Mouse (Mus musculus) frontal cortex, postnatal 25 days (tissue): Measurements from ENCODE around the gene Mob3c.

Experiments used
- DNase-seq, 2 experiments: peaks; one replicate each; pipeline ENCODE4 v3.0.0; 2022; ENCODE audit warnings: low spot score in 2 of 2

Gene Mob3c

GRCm38 (mm10) chr4:115827888-115828571, at the start of gene Mob3c:
Gene Mob3c (plus strand): TSS chr4:115828092.
- DNase-seq: peak in 1 of 2 experiments; percentile 34

GRCm38 (mm10) chr4:115780269-115780668, 47.6 kb upstream of the Mob3c start:
- DNase-seq: no peak

GRCm38 (mm10) chr4:115780918-115781317, 47.0 kb upstream of the Mob3c start, which contains the start of gene Tex38:
Gene Tex38 (minus strand): TSS chr4:115781018.
- no peak for DNase-seq

DNA sequence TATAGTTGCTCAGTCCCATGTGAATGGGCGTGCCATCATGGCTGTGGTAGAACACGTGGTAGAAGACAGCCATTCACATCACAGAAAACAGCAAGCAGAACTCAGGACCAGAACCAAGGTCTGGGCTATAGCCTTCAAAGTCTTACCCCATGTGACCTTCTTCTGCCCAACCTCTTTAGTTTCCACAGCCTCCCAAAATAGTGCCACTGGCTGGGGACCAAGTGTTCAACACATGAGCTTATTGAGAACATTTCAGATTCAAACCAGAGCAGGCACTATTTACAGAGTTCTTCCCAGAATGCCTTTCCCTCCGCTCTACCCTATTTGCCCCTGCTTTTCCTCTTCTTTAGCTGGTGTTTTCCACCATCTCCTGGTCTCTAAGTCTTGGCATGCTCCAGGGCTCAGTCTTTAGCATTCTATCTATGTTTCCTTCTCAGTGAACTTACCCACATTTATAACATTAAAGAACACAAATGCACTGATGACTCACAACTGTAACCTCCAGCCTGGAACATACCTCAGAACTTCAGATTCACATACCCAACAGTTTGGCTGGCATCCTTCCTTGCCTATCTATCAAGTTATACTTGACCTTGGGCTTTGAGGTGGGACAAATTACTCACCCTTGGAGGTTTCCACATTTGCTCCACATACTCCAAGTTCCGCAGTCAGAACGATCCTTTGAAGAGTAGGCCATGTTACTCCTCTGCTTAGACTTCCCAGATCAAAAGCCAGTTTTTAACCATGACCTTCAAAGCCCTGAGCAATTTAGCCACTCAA, 45.7 kb upstream of the Mob3c start:
- DNase-seq: no peak

- DNase-seq: peak; percentile 69 to 72
These were observed 43.0 kb upstream of the Mob3c start, which contains the start of gene Atpaf1 for GRCm38 (mm10) chr4:115784769-115785510. Gene Atpaf1 (plus strand): TSS chr4:115784812.

- no peak for DNase-seq
These were observed 42.3 kb upstream of the Mob3c start for GRCm38 (mm10) chr4:115785511-115786034.

DNA sequence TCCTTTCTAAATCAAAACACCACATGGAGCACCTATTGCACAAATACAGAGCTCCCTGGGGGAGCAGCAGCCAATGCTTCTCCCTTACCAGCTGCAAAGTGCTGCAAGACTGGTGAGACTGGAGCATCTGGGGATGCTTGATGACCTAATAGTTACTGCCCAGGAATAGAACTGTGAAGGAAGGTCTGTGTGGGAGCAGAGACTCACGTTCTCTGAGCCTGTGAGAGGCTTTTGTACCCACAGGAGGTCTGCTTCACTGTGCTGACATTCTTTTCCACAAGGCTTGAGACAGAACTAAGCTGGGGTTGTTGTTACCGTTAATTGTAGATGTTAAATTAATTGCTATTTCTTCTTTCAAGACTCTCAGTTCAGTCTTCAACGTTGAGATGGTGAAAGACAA, 37.0 kb upstream of the Mob3c start:
- no peak for DNase-seq

DNA sequence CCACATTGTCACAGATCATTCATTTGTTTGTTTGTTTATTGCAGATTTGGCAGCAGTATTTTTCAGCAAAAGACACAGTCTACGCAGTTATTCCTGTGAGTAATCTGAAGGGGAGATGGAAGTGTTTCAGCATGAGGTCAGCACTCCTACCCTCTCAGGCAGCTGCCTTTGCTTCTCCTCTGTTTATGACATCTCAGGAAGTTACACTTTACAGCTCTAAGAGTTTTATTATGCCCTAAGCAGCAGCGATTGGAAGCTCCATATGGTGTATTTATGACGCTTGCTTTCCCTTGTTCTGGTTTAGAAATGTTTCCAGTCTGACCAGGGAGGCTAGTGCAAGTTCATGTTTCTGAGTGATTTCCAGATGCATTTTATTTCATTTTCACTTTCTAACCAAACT, 32.5 kb upstream of the Mob3c start:
- DNase-seq: no peak

DNA sequence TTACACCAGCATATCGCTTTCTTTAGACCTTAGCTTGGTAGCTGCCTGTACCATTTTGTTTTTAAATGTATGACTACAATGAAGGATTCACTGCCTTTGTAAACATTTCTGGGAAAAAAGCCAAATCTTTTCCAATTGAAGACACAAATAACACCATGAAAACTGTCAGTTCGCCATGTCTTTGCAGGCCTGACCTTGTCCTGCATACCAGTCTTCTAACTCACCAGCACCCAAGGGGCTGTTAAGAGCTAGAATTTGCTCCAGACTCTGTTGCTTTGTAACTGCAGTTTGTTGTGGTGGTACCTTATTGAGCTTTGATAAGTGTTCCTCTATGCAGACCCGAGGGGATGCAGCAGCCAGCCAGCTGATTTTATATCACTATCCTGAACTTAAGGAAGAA, 27.9 kb upstream of the Mob3c start:
- no peak for DNase-seq

DNA sequence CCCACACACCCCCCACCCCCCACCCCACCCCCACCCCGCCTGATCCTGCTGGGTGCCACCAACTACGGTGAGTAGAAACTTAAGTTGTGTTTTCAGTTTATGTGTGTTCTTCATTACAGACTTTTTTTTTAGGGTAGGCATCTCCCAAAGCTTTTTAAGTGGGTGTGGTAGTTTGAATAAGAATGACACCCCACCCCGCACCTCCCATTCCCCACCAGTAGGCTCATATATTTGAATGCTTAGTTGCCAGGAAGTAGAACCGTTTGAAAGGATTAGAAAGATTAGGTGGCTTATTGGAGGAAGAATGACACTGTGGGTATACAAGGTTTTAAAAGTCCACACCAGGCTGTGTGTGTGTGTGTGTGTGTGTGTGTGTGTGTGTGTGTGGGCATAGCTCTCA, 15.6 kb upstream of the Mob3c start:
- no peak for DNase-seq

GRCm38 (mm10) chr4:115815606-115816005, 12.3 kb upstream of the Mob3c start:
- no peak for DNase-seq

DNA sequence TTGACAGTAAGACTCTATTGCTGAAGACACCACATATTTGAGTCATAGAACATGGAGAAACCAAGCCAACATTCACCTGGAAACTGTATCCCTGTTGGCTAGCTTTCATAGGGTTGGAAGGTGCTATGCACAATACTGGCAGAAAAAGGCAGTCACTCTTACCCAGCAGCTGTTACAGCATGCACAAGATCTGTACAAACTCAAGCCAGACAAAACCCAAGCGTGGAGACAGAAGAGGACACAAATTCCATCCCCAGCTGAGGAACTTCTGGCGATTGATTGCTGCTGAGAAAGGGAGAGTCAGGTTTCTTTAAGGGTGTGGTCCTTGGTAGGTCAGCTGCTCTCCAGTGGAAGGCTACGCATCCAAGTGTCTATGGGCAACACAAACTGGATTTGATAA, 7.7 kb upstream of the Mob3c start:
- DNase-seq: no peak

DNA sequence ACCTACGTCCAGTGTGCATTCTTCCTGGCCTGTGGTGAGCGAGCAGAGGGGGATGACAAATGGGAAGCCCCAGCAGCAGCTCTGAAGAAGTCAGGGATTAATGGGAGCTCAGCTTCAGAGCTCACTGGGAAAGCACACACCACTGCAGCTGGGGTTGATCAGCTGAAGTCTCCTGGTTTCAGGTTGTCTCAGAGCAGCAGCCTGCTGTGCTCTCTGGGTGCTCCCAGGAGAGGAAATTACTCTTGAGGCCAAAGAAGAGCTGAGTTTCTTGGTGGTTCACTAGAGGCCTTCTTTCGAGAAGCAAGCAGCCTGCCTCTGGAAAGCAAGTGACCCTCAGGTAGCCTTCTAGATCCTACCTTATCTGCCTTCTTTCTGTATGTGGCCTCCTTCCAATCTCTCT, 6.9 kb upstream of the Mob3c start:
- DNase-seq: no peak

DNA sequence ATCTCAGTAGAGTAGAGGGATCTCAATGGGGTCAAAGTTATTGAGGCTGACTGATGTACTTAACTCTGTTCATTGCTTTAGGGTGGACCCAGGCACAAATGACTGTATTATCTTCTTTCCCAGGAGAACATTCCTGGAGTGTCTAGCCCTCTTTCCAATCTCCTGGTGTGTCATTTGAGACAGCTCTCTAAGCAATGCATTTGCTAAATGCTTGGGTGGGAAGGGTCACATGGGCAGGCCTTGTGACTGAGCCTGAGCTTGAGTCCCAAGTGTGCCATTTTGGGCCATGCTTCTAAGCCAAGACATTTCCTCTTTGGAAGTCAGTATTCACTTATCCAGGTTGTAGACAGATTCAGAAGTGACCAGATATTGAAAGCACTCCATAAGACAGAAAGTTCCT, 6.5 kb upstream of the Mob3c start:
- DNase-seq: no peak

GRCm38 (mm10) chr4:115821928-115822327, 6.0 kb upstream of the Mob3c start:
- no peak for DNase-seq

DNA sequence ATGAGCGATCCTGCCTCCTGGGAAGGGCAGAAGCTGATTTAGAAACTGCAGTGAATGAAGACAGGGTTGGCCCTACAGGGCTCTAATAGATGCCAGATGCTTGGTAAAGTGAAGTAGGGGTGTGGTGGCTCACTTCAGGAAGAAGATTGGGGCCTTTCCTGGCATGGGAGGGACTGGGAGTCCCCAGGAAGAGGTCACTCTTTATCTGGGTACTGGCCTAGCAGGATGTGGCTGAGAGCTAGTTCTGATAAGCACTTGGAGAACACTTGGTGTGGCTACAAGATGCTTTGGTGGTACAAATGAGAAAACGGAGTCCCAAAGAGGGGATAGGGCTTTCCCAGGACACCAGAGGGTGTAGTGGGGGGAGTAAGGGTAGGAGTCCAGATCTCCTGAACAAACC, 3.7 kb upstream of the Mob3c start:
- no peak for DNase-seq

GRCm38 (mm10) chr4:115825271-115825670, 2.6 kb upstream of the Mob3c start:
- no peak for DNase-seq

DNA sequence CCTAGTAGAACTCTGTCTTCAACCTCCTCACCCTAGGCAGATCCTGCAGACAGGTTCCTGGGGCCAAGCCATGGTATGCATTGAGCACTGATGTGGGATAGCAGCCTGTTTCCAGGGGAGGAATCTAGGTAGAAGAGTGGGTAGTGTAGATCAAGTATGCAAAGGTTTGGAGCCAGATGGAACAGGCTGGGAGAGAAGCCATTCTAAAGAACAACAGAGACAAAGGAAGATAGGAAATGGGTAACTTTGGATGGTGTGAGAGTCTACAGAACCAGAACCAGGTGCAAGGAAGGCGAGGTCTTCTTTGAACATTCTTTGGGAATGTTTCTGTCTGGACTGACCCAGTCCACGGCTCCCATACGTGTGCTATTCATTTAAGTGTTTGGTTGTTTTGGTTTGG, 826 bp upstream of the Mob3c start:
- DNase-seq: no peak

GRCm38 (mm10) chr4:115827535-115827887, 381 bp upstream of the Mob3c start:
- no peak for DNase-seq

- DNase-seq: no peak
These were observed 645 bp downstream of the Mob3c start for GRCm38 (mm10) chr4:115828572-115828902.

DNA sequence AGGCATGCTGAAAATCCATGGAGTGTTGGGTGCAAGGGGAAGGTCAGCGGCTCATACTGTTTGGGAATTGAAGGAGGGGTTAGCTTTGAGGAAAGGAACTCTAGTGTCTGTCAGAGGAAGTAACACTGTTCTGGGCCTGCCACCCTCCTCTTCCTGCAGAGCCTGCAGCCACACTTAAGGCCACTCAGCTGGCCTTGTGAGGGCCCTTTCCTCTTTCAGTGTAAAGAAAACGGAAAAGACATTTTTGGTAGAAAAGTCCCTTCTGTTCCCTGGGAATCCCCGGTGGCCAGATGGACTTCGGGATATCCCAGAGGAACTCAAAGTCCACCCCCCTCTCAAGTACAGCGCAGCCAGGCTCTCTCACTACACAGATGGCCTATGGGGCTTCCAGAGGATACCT, 2.6 kb downstream of the Mob3c start:
- DNase-seq: no peak

DNA sequence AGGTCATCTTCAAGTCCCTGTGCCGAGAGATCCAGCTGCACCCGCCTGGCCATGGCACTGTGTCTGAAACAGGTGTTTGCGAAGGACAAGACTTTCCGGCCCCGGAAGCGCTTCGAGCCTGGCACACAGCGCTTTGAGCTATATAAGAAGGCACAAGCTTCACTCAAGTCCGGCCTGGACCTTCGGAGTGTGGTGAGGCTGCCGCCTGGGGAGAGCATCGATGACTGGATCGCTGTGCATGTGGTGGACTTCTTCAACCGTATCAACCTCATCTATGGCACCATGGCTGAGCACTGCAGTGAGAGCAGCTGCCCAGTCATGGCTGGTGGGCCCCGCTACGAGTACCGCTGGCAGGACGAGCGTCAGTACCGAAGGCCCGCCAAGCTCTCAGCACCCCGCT, 3.3 kb downstream of the Mob3c start:
- DNase-seq: no peak

- DNase-seq: no peak
These were observed 4.1 kb downstream of the Mob3c start for GRCm38 (mm10) chr4:115832040-115832439.
